Mouse (Mus musculus): Measurements from ENCODE around the gene Gtf3c1.

GRCm38 (mm10) chr7:125746621-125747315, 39.2 kb upstream of the Gtf3c1 start:
- TF ChIP-seq CTCF (IDR thresholded peaks at IDR 0.05; ENCODE audit: control insufficient read depth, insufficient read depth, low read length), result no peak
- no peak for TF ChIP-seq POLR2A (IDR thresholded peaks at IDR 0.05; ENCODE audit: borderline replicate concordance, control insufficient read depth, low read depth, low read length)

All from bone marrow, adult 2 months (tissue).